Mouse (Mus musculus) heart, adult 2 months (tissue): Measurements from ENCODE around the gene Mgst1. TPM values are rescaled to one million over a fixed set of nuclear protein-coding genes. Genes with fewer than 3 reads are reported as not detected.

ENCODE experiments used
- DNase-seq, 2 experiments: peaks; one replicate each; pipeline ENCODE4 v3.0.0; 2021
- H3K27ac ChIP-seq: fragments of 200-600 bp; 2 replicates; pipeline ENCODE4 v1.8.1; 2022
- H3K27me3 ChIP-seq: fragments of 200-500 bp; 2 replicates; pipeline ENCODE4 v1.6.1; 2012; ENCODE audit warnings: mild to moderate bottlenecking, low read length, inconsistent platforms, mixed read lengths; ENCODE audit not compliant: control insufficient read depth, insufficient read depth
- H3K36me3 ChIP-seq: fragments of 200-500 bp; 2 replicates; pipeline ENCODE4 v1.6.1; 2012; ENCODE audit warnings: low read length, inconsistent platforms; ENCODE audit not compliant: control insufficient read depth, insufficient read depth
- H3K4me1 ChIP-seq: fragments of 200-500 bp; 2 replicates; pipeline ENCODE4 v1.6.1; 2011; ENCODE audit warnings: low read length; ENCODE audit not compliant: control insufficient read depth, insufficient read depth
- H3K4me3 ChIP-seq: fragments of 200-600 bp; 2 replicates; pipeline ENCODE4 v1.8.1; 2022
- H3K79me2 ChIP-seq: fragments of 200-500 bp; replicated peaks from 2 replicates; pipeline ENCODE4 v1.6.1; 2012; ENCODE audit warnings: mild to moderate bottlenecking, inconsistent platforms, low read length, moderate library complexity, mixed read lengths; ENCODE audit not compliant: control insufficient read depth, insufficient read depth
- H3K9ac ChIP-seq: fragments of 200-500 bp; 2 replicates; pipeline ENCODE4 v1.6.1; 2012; ENCODE audit warnings: low read depth, mild to moderate bottlenecking, control low read depth, inconsistent platforms, low read length, mixed read lengths
- CTCF ChIP-seq: fragments of 200-600 bp; IDR thresholded peaks from 2 replicates; pipeline ENCODE4 v1.8.1; 2022; ENCODE audit warnings: antibody characterized with exemption, mild to moderate bottlenecking, moderate library complexity
- EP300 ChIP-seq: fragments of 200-500 bp; IDR thresholded peaks from 2 replicates; pipeline ENCODE4 v1.6.1; 2011; ENCODE audit warnings: low read depth, low read length, control low read depth; ENCODE audit not compliant: insufficient read depth
- POLR2A ChIP-seq: fragments of 200-500 bp; IDR thresholded peaks from 2 replicates; pipeline ENCODE4 v1.6.1; 2011; ENCODE audit warnings: mild to moderate bottlenecking, low read depth, low read length, control low read depth; ENCODE audit not compliant: insufficient read depth
- WGBS: fragments of 180-500 bp; shearing (Covaris S2); methylation state at CpG from one replicate; pipeline ENCODE4 v1.1.7; 2018; 5-methylcytosine and 5-hydroxymethylcytosine counted together
- intact Hi-C: fragments of 180-260 bp; cut with DNase I; formaldehyde crosslinking; loops from one replicate; pipeline ENCODE4 v1.15.1; 2025
- polyA plus RNA-seq: library from polyadenylated mRNA; depleted of rRNA; stranded (reverse); fragments of >200 nt; gene quantifications from 2 replicates; pipeline ENCODE4 v1.2.3, GENCODE M21; 2012; rRNA removed
- total RNA-seq, 2 experiments: library from RNA; stranded (reverse); gene quantifications; 2 replicates each; pipeline ENCODE4 v1.2.3; 2021

The Mgst1 gene
- total and polyA plus RNA-seq, 3 experiments, result 104 to 144 (median 127) TPM

DNA sequence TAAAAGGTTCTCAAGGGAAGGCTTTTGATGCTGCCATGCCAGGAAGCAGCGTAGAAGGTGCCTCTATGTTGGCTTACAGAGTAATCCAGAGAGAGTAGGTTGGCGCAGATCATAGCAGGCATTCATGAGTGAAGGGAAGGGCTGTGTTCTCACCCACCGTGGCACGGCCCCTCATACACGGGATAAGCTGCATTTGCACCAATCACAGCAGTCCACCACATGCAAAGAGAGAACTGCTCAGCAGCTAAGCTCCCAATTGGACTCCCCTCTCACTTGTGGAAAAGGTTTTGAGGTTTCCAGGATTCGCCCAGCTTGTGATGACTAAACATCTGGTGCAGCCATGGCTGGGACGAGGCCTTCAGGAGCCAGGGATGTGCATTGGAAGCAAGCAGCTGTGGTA is 2.5 kb downstream of the Mgst1 start:
- intact Hi-C loops, result loop anchor here (5.0 kb wide), 1 partner anchor 85 kb away; no protein-coding TSS in a partner anchor
- no peaks in the 10 kb centered on the region; the same call in 1 of the 2 replicates for H3K79me2 ChIP-seq
- TF ChIP-seq POLR2A (no peak), EP300 (no peak), CTCF (no peak)
- peaks cover 8% of the 10 kb centered on the region for H3K4me1 ChIP-seq
- H3K27ac ChIP-seq, result no peak overlapping the region
- peak in 1 of 2 experiments; percentile 15 for DNase-seq
- no peaks in the 10 kb centered on the region for H3K27me3 ChIP-seq
- H3K9ac ChIP-seq, result no peak overlapping the region
- no peak overlapping the region for H3K4me3 ChIP-seq
- WGBS, result 92% methylated on average over 7 of the region's 7 CpGs
- H3K36me3 ChIP-seq, result no peaks in the 10 kb centered on the region; the same call in 1 of the 2 replicates

GRCm38 (mm10) chr6:138143450-138143849 is 3.3 kb downstream of the Mgst1 start:
- Histone ChIP-seq H3K4me3 (no peak overlapping the region), H3K79me2 (no peaks in the 10 kb centered on the region; the same call in 1 of the 2 replicates), H3K9ac (no peak overlapping the region), H3K27me3 (no peaks in the 10 kb centered on the region), H3K36me3 (no peaks in the 10 kb centered on the region; the same call in 1 of the 2 replicates), H3K4me1 (peaks cover 8% of the 10 kb centered on the region), H3K27ac (no peak overlapping the region)
- DNase-seq, result no peak
- intact Hi-C loops, result loop anchor here (5.0 kb wide), 1 partner anchor 86 kb away; no protein-coding TSS in a partner anchor
- TF ChIP-seq CTCF (no peak), POLR2A (no peak), EP300 (no peak)
- 78% methylated on average over 3 of the region's 3 CpGs for WGBS

GRCm38 (mm10) chr6:138153111-138153510 is 13.0 kb downstream of the Mgst1 start:
- Histone ChIP-seq H3K27me3 (no peaks in the 10 kb centered on the region), H3K79me2 (no peaks in the 10 kb centered on the region), H3K9ac (no peak overlapping the region), H3K4me1 (no peaks in the 10 kb centered on the region), H3K36me3 (no peaks in the 10 kb centered on the region), H3K4me3 (no peak overlapping the region), H3K27ac (no peak overlapping the region)
- TF ChIP-seq CTCF (no peak; the same call in 1 of the 2 replicates), EP300 (0 out of 2 replicates have a peak, but pooled peaks have one; percentile 21)
- intact Hi-C loops, result loop anchor here (2.0 to 5.0 kb wide), 2 partner anchors 280 to 396 kb away; no protein-coding TSS in a partner anchor
- WGBS, result 24% methylated on average over 5 of the region's 5 CpGs
- DNase-seq, result peak; percentile 55 to 80

DNA sequence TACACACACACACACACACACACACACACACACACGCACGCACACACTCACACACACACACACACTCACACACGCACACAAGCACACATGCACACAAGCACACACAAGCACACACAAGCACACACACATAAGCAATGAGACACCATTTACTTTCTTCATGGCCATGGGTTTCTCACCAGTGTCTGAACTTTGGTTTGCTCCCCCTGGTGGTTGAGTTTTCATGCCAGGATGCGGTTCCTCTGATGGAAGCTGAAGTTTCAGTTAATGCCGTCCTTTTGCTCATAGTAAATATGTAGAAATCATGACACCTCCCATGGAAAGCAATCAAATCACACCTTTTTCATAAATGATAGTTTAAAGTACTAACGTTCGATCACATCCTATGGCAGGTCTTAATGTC is 23.8 kb downstream of the Mgst1 start:
- Histone ChIP-seq H3K4me1 (no peaks in the 10 kb centered on the region), H3K36me3 (no peaks in the 10 kb centered on the region), H3K9ac (no peak overlapping the region), H3K27me3 (no peaks in the 10 kb centered on the region), H3K4me3 (no peak overlapping the region), H3K79me2 (no peaks in the 10 kb centered on the region), H3K27ac (no peak overlapping the region)
- no peak for DNase-seq
- intact Hi-C loops, result no loop called here
- 83% methylated on average over 7 of the region's 7 CpGs for WGBS
- TF ChIP-seq EP300 (no peak), CTCF (peak; percentile 47)

GRCm38 (mm10) chr6:138171480-138172224 is 31.5 kb downstream of the Mgst1 start:
- Histone ChIP-seq H3K4me1 (no peaks in the 10 kb centered on the region), H3K27ac (no peak overlapping the region), H3K27me3 (no peaks in the 10 kb centered on the region), H3K79me2 (no peaks in the 10 kb centered on the region), H3K9ac (no peak overlapping the region), H3K4me3 (no peak overlapping the region), H3K36me3 (no peaks in the 10 kb centered on the region)
- peak in 1 of 2 experiments; percentile 18 for DNase-seq
- 53% methylated on average over 15 of the region's 15 CpGs for WGBS
- TF ChIP-seq CTCF (peak; percentile 62), EP300 (no peak)
- intact Hi-C loops, result loop anchor here (5.0 kb wide), 1 partner anchor 1076 kb away; no protein-coding TSS in a partner anchor

Other genes with a start within 250 kb of the Mgst1 start
- not detected for gene Slc15a5, start 60.4 kb upstream of the Mgst1 start, total RNA-seq
- not detected in 2 replicates for gene Slc15a5, start 60.4 kb upstream of the Mgst1 start, polyA plus RNA-seq